Mouse (Mus musculus) retina, postnatal 1 day (tissue): ENCODE data around the gene Ampd3.

Experiments
- DNase-seq: peaks from one replicate; pipeline ENCODE4 v3.0.0-alpha.2; 2012

The Ampd3 gene

DNA sequence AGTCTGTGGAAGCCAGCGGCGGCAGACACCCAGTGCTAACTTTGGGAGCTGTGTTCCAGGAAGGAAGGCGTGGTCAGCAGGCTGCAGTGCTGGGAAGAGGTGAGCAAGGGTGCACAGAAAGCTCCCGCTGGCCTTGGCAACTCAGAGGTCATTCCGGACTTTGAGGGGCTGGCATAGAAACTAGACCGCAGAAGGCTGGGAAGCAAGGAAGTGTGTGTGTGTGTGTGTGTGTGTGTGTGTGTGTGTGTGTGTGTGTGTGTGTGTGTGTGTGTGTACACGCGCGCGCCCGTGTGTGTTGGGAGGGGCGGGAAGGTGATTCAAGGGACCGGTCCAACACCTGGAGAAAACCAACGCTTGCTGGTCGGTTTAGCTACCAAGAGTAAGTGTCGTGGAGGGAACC lies at the start of gene Ampd3:
Ampd3 (plus strand) TSS at position 206 of the 400 bp plus-strand sequence.
- DNase-seq = no peak

DNA sequence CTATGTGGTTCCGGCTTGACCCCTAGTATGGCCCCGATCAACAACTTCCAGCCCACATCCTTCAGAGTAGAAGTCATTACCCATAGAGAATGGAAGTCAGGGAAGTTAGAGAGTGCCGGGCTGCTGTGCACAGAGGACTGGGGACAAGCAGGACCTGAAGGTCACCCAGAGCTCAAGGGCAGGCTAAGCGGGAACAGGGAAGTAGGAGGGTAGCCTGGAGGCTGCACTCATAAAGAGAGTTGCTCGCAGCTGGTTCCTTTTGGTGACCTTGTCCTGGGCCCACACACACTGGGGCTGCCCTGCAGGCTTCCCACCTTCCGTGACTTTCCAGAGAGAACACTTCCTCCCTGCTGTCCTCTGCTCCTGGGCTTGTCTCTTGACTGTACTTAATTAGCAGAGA lies 49.5 kb upstream of the Ampd3 start:
- no peak for DNase-seq

DNA sequence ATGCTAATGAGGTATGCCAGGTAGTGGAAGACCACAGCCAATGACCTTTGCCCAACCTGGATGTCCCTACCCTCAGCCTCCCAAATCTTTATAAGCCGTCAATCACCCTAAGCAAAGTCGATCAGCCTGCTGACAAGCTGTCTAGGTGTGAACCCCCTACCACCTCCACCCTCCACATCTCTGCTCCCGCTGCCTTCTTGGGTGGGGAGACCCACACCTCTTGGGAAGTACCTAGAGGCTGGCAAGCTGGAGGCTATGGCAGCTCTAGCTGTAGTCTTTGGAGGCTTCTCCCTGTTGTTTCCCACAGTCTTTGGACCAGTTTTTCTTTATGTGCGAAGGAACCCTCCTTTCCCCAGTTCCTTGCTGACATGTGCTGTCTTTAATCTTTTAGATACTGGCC lies 48.1 kb upstream of the Ampd3 start:
- no peak for DNase-seq

DNA sequence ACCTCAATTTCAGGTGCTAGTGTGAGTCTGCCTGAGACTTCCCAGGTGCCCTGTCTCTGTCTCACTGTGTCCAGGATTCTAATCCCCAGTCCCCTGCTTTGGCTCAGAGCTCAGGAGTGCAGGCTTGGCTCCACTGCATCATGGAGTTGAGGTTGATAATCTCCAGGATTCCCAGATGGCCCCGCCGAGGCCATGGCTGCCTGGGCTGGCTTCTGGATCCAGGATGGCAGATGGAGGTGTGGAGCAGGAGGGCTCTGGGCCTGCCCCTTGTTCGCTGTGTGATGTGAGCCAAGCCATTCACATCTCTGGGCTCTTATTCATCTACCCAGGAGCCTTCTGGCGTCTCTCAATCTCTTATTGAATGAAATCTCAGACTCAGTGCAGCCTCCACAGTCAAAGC lies 45.8 kb upstream of the Ampd3 start:
- no peak for DNase-seq

GRCm38 (mm10) chr7:110727049-110727448 lies 41.0 kb upstream of the Ampd3 start:
- DNase-seq = peak; percentile 86

DNA sequence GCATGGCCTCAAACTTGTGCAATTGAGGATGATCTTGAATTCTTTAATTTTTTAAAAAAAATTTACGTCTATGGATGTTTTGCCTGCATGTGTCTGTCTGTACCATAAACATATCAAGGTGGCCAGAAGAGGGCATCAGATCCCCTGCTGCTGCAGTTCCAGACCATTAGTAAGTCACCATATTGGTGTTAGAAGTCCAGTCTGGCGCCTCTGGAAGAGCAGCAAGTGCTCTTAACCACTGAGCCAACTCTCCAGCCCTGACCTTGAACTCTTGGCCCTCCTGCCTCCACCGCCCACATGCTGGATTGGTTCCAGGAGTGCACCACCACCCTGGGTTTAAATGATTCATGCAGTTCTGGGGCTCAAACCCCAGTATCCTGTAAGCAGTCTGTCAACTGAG lies 39.1 kb upstream of the Ampd3 start:
- DNase-seq = peak; percentile 47

GRCm38 (mm10) chr7:110729295-110729694 lies 38.7 kb upstream of the Ampd3 start:
- no peak for DNase-seq

- peak; percentile 22 for DNase-seq
Measured at GRCm38 (mm10) chr7:110731091-110731967, 36.7 kb upstream of the Ampd3 start.

GRCm38 (mm10) chr7:110732001-110732632 lies 35.9 kb upstream of the Ampd3 start:
- no peak for DNase-seq

DNA sequence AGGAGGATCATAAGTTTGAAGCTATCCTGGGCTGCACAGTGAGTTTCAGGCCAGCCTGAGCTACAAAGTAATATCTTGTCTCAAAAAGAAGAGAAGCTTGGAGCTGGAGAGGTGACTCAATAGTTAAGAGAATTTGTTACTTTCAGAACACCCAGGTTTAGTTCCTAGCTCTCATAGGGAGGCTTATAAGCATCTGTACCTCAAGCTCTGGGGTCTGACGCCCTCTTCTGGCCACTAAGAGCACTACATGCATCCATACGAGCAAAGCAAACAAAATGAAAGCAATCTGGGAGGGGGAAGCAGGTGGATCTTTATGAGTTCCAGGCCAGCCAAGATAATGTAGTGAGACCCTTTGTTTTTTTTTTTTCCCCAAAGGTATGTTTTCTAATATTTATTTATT lies 31.1 kb upstream of the Ampd3 start:
- no peak for DNase-seq

- DNase-seq = no peak
Measured at GRCm38 (mm10) chr7:110739764-110740163, 28.2 kb upstream of the Ampd3 start.

GRCm38 (mm10) chr7:110740188-110740587 lies 27.8 kb upstream of the Ampd3 start:
- DNase-seq = peak; percentile 44

DNA sequence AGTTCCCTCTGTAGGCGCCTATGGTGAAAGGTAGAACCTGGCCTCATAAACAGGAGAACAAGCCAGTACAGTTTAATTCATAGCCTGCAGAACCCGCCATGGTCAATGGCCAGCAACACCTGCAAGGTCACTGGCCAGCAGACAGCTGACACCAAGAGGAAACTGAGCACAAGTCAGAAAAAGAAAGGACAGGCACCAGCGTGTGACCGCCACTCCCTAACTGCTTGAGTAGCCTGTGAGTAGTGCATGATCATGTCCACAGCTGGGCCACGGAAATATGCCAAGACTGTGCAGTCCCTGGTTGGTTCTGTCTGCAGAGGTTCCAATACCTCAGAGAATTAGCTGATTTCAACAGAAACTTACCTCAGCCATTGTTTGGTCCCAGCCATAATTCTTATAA lies 26.0 kb upstream of the Ampd3 start:
- DNase-seq = no peak

DNA sequence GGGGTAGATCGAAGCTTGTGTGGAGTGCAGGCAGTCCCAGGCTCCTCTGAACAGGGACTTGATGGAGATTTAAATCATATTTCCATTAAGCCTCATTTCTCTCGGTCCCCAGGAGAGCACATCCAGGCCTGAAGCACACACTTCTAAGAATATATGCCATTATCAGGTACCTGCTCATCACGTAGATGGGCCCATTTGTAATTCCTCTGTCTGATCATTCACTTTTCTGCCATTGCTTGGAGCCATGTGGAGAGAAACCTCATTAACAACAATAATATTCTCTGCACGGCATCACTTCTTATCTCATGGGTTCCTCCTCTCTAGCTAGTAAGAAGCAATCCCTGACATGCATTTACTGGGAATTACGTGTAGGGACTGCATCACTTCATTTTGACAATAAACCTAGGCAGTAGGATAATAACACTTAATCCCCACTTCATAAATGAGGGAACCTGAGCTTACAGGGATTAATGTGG lies 21.9 kb upstream of the Ampd3 start:
- no peak for DNase-seq

- DNase-seq = no peak
Measured at GRCm38 (mm10) chr7:110746809-110747208, 21.2 kb upstream of the Ampd3 start.

- DNase-seq = no peak
Measured at GRCm38 (mm10) chr7:110750834-110751233, 17.2 kb upstream of the Ampd3 start.

DNA sequence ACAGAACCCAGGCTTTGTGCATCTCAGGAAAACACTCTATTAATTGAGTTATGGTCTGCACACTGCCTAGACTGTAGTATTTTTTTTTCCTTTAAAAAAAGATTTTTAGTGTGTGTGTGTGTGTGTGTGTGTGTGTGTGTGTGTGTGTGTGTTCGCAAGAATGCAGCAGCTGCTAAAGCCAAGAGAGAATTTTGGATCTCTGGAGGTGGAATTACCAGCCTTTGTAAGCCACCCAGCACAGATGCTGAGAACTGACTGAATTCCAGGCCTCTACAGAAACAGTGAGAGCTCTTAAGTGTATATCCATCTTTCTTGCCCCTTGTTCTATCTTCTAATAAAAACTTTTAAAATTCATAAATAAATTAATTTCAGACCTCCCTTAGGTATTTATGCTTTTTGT lies 16.4 kb upstream of the Ampd3 start:
- no peak for DNase-seq

DNA sequence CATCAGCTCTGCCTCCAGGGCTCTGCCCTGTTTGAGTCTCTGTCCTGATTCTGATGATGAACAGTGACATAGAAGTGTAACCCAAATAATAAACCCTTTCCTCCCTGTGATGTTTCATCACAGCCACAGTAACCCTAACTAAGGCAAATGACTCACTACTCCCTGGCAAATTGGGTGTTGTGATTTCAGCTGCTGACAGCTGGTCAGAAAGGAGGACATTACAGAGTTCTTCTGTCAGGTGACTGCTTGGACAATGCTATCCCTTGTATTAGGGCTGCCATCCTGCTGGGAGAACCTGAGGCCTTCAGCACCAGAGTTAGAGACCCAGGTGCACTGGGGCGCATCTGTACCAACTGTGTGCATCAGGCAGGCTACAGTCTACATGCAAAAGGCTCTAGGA lies 14.7 kb upstream of the Ampd3 start:
- no peak for DNase-seq

DNA sequence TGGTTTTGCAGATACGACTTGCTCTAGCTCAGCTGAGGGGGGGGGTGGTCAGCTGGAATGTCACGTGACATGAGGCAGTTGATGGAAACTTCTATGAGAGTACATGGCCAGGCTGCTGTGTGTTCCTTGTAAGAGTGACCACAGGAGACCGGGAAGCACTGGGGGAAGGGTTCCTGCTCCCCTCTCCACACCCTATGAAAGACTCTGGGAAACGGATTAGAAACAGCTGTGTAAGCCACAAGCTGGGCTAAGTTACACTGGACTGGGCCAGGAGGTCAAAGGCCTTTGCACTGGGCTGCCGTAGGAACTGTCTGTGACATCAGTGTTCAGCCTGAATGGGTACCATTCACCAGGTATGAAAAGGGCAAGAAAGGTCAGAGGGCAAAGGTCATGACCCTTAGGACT lies 14.1 kb upstream of the Ampd3 start:
- DNase-seq = no peak

GRCm38 (mm10) chr7:110756440-110756839 lies 11.6 kb upstream of the Ampd3 start:
- no peak for DNase-seq

- DNase-seq = peak; percentile 54
Measured at GRCm38 (mm10) chr7:110762605-110763180, 5.3 kb upstream of the Ampd3 start.

DNA sequence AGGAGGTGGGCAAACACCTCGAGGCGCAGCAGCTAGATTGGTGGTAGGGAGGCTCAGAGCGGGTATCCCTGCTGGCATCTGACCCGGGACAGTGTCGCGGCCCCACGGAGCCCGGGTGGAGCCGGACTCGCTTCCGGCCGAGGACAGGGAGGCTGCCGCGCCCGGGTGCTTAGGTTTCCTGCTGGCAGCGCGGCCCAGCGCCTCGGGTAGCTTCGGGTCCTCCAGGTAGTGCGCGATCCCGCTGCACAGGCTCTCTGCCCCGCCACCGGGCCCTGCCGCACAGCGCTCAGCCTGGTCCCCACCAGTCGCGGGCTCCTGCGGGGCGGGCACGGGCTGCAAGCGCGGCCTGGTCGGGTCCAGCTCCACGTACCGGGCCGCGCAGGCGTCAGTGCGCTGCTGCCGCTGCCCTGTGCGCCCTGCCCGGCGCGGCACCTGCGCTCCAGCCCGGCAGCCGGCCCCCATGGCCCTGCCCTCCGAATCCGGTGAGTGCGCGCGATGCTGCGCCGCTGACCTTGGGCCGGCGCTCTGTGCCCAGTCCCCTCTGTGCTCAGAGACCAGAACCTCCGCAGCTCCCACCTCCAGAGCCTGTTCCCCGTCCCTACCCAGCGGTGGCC lies 552 bp downstream of the Ampd3 start:
- DNase-seq = peak; percentile 48

GRCm38 (mm10) chr7:110769094-110769493 lies 1.1 kb downstream of the Ampd3 start:
- no peak for DNase-seq
